ENCODE assay signal across 17 mouse cellular contexts in the genomic region with DNA sequence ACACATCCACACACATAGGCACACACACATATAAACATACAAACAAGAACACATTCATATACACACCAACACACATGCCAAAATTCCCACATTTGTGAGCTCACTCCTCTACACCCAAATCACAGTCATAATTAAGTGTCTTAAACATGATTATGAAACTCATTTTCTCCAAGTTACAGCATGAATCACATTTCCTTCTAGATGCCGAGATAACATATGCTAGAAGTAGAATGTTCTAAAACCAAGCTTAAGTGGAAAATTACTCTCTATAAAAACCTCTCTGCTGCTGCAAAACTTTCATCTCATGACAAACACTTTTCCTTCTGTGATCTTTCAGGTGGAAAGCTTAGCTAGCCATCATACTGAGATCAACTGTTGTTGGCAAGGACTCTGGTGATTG.
"Had no signal": no experiment of that assay in that cellular context is flagged by ENCODE, and none has a peak within 500 bp of the region (broad histone marks: within the 10 kb centered on the region; RNA-seq: fewer than 3 reads in every experiment).

No protein-coding gene starts in this region.

- DNase-seq: left cerebral cortex, postnatal 4 days; liver; liver, embryonic 13.5 days; liver, postnatal 0 days; lung, adult 18-20 months; lung, adult 2 months; lung, embryonic 14.5 days; lung, postnatal 10 days; lung, postnatal 14 days; lung, postnatal 36 days; lung, postnatal 4 days; midbrain, embryonic 14.5 days had no signal

- ATAC-seq: liver, embryonic 12.5 days; liver, postnatal 0 days; lung, postnatal 0 days; midbrain, embryonic 13.5 days; midbrain, embryonic 15.5 days; midbrain, embryonic 16.5 days had no signal
